Mouse (Mus musculus): Measurements from ENCODE around the gene Ppp3ca.

GRCm38 (mm10) chr3:136738474-136738873 lies 68.5 kb downstream of the Ppp3ca start:
- TF ChIP-seq CTCF (IDR thresholded peaks at IDR 0.05; ENCODE audit: low read depth), result no peak
- TF ChIP-seq EP300 (IDR thresholded peaks at IDR 0.05; ENCODE audit: low read depth), result no peak

Measured in liver, embryonic 14.5 days (tissue).